Mouse (Mus musculus): Measurements from ENCODE around the gene Tssk3.

Gene Tssk3

GRCm38 (mm10) chr4:129447778-129448563 is 42.9 kb downstream of the Tssk3 start:
- no peak for DNase-seq

DNA sequence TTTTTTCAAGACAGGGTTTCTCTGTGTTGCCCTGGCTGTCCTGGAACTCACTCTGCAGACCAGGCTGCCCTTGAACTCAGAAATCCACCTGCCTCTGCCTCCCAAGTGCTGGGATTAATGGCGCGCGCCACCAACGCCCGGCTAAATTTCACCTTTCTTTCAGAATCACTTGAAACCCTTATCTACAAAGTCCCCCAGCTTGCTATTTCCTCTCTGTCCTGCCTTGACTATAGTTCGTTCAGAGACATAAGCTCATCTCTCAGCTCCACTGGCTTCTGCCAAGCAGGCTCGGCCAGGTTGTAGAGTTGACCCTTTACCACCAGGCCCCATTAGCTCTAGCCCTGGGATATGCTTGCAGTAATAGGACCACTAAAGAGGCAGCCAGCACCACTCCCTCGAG is 43.5 kb downstream of the Tssk3 start:
- DNase-seq = no peak

- DNase-seq = peak; percentile 16
Measured at GRCm38 (mm10) chr4:129441145-129441544, 49.7 kb downstream of the Tssk3 start.

GRCm38 (mm10) chr4:129440340-129441063 is 50.3 kb downstream of the Tssk3 start, which contains the start of gene Zbtb8b:
Gene Zbtb8b (minus strand): TSS chr4:129440853.
- peak; percentile 46 for DNase-seq
